Mouse (Mus musculus) hindbrain, embryonic 12.5 days (tissue): ENCODE results near the gene Fam217b. TPM values are rescaled to one million over a fixed set of nuclear protein-coding genes. Genes with fewer than 3 reads are reported as not detected.
A peak's percentile ranks its signal among the peaks of the same experiment; 100 is the strongest.

Experiments used
- ATAC-seq: fragments of 200-750 bp; cut with Nextera tagmentation; 2 replicates; pipeline ENCODE4 v1.8.0; 2017; ENCODE audit warnings: moderate TSS enrichment; ENCODE audit not compliant: low FRiP score
- H3K27ac ChIP-seq: fragments of 300-500 bp; sonication (generic); 2 replicates; pipeline ENCODE4 v1.5.1; 2016; ENCODE audit warnings: mild to moderate bottlenecking
- H3K27me3 ChIP-seq: fragments of 300-500 bp; sonication (generic); 2 replicates; pipeline ENCODE4 v1.6.1; 2016; ENCODE audit warnings: mild to moderate bottlenecking
- H3K36me3 ChIP-seq: fragments of 300-500 bp; sonication (generic); 2 replicates; pipeline ENCODE4 v1.6.1; 2016; ENCODE audit warnings: mild to moderate bottlenecking
- H3K4me1 ChIP-seq: fragments of 300-500 bp; sonication (generic); 2 replicates; pipeline ENCODE4 v1.6.1; 2016
- H3K4me2 ChIP-seq: fragments of 300-500 bp; sonication (generic); replicated peaks from 2 replicates; pipeline ENCODE4 v1.6.1; 2016; ENCODE audit warnings: mild to moderate bottlenecking
- H3K4me3 ChIP-seq: fragments of 300-500 bp; sonication (generic); 2 replicates; pipeline ENCODE4 v1.5.1; 2016; ENCODE audit warnings: mild to moderate bottlenecking
- H3K9ac ChIP-seq: fragments of 300-500 bp; sonication (generic); 2 replicates; pipeline ENCODE4 v1.6.1; 2016; ENCODE audit warnings: mild to moderate bottlenecking, moderate library complexity
- H3K9me3 ChIP-seq: fragments of 300-500 bp; sonication (generic); replicated peaks from 2 replicates; pipeline ENCODE4 v1.6.1; 2016; ENCODE audit warnings: mild to moderate bottlenecking
- WGBS: fragments of 180-500 bp; shearing (Covaris S2); methylation state at CpG from one replicate; pipeline ENCODE4 v1.1.7; 2016; 5-methylcytosine and 5-hydroxymethylcytosine counted together
- polyA plus RNA-seq: library from polyadenylated mRNA; unstranded; fragments of >200 nt; fragmentation: Nextera tagmentation; extraction: Ambion mirVana; gene quantifications from 2 replicates; pipeline ENCODE4 v1.2.1, GENCODE M21; 2016

Gene Fam217b
- polyA plus RNA-seq, 1 experiment from 2014 or later: 4.1 TPM

- no peak overlapping the region for H3K4me3 ChIP-seq
Observed at GRCm38 (mm10) chr2:178421603-178422002, 7.3 kb downstream of the Fam217b start.

DNA sequence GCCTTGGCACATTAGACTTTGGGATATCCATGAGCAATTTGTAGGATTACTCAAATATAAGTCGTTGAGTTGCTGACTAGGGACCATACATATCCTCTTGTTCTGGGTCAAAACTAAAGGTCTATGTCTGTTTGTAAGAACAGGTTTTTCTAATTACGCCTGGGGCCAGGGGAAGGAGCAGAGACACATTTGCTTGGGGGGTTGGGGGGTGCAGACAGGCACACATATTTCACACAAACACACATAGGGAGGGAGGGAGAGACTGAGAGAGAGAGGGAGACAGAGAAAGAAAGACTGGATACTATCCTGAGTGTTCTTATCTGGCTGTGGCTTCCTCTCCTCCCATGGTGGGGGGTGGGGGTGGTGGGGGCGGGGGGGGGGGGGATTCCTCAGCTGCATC, 7.9 kb downstream of the Fam217b start:
- 38% methylated on average over 3 of the region's 3 CpGs for WGBS
- 0 out of 2 replicates have a peak, but pooled peaks have one; percentile 21 for ATAC-seq
- no peak overlapping the region for H3K4me2 ChIP-seq
- H3K36me3 ChIP-seq: no peaks in the 10 kb centered on the region
- peak overlapping the region; percentile 74 for H3K27ac ChIP-seq
- H3K4me3 ChIP-seq: no peak overlapping the region
- H3K9me3 ChIP-seq: no peaks in the 10 kb centered on the region
- H3K4me1 ChIP-seq: peaks cover 16% of the 10 kb centered on the region
- H3K27me3 ChIP-seq: no peaks in the 10 kb centered on the region
- 0 out of 2 replicates have a peak overlapping the region, but pooled peaks have one; percentile 3 for H3K9ac ChIP-seq

More at GRCm38 (mm10) chr2:178421603-178422002, 7.3 kb downstream of the Fam217b start:
- H3K27me3 ChIP-seq: no peaks in the 10 kb centered on the region
- 39% methylated on average over 6 of the region's 6 CpGs for WGBS
- no peaks in the 10 kb centered on the region for H3K9me3 ChIP-seq
- H3K4me2 ChIP-seq: no peak overlapping the region
- H3K9ac ChIP-seq: no peak overlapping the region
- H3K36me3 ChIP-seq: no peaks in the 10 kb centered on the region
- 0 out of 2 replicates have a peak overlapping the region, but pooled peaks have one; percentile 23 for H3K27ac ChIP-seq
- peaks cover 16% of the 10 kb centered on the region for H3K4me1 ChIP-seq
- no peak for ATAC-seq

DNA sequence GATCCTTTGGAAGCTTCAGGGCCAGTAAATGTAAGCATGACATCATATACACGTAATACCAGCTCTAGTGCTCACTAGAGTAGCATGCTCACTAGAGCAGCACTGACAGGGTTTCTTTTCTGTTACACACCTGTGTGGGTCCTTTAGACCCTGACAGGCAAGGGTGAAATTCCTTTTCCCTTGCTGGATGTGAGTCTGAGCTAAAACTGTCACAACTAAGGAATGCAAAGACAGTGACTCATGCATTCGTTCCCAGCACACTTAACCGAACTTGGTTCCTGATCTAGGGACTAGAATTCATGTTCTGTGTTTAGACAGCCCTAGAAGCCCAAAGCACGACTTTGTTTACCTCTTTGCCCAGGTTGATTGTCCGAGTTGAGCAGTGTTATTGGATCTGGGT, 8.9 kb downstream of the Fam217b start:
- Histone ChIP-seq H3K9me3 (no peaks in the 10 kb centered on the region), H3K9ac (no peak overlapping the region), H3K27ac (no peak overlapping the region), H3K36me3 (no peaks in the 10 kb centered on the region), H3K4me3 (no peak overlapping the region), H3K4me1 (peaks cover 16% of the 10 kb centered on the region), H3K27me3 (no peaks in the 10 kb centered on the region), H3K4me2 (no peak overlapping the region)
- no peak for ATAC-seq
- WGBS: 80% methylated on average over 5 of the region's 5 CpGs

DNA sequence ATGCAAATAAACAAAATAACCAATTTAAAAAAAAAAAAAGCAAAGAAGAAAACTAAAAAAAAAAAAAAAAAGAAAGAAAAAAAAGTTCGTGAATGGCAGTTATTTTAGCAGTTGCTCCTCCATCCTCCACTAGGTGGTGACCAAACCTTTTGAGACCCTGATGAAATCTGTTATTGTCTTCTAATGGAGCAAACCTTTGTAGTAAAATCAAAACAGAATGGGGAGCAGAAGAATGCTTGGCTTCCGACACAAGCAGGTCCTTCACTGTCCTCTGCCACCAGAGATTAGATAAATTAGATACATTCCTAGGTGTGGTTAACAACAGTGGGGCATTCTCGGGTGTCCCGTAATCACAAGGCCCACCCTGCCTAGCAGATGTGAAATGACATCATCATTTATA, 11.9 kb downstream of the Fam217b start:
- Histone ChIP-seq H3K4me1 (peaks cover 16% of the 10 kb centered on the region), H3K27me3 (no peaks in the 10 kb centered on the region), H3K9me3 (no peaks in the 10 kb centered on the region), H3K36me3 (no peaks in the 10 kb centered on the region), H3K27ac (no peak overlapping the region), H3K4me2 (no peak overlapping the region), H3K4me3 (no peak overlapping the region), H3K9ac (no peak overlapping the region)
- ATAC-seq: no peak
- WGBS: 46% methylated on average over 4 of the region's 4 CpGs

GRCm38 (mm10) chr2:178427181-178427580, 12.9 kb downstream of the Fam217b start:
- Histone ChIP-seq H3K4me1 (peaks cover 13% of the 10 kb centered on the region; the same call in 1 of the 2 replicates), H3K36me3 (no peaks in the 10 kb centered on the region), H3K9me3 (no peaks in the 10 kb centered on the region), H3K4me3 (no peak overlapping the region), H3K9ac (no peak overlapping the region), H3K27me3 (no peaks in the 10 kb centered on the region), H3K27ac (no peak overlapping the region), H3K4me2 (no peak overlapping the region)
- 86% methylated on average over 5 of the region's 5 CpGs for WGBS
- ATAC-seq: no peak

DNA sequence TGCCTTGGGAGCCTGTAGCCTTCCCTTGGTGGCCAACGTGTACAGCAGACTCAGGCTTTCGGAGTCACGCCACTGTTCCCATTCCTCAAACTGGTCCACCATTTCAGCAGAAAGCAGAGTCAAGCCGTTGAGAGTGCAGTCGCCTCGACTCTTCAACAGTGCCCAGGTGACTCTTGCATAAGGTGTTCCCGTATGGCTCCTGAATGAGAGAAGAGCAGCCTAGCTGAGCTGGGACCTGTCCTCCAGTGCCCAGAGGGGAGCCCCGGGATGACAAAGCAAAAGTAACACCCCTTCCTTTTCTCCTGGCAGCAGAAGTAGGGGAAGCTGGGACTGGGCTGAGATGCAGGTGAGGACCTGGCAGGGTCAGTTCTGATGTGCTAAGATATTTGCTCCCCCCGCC, 13.9 kb downstream of the Fam217b start:
- H3K9me3 ChIP-seq: no peaks in the 10 kb centered on the region
- no peak overlapping the region for H3K9ac ChIP-seq
- H3K4me2 ChIP-seq: no peak overlapping the region
- H3K27ac ChIP-seq: no peak overlapping the region
- no peaks in the 10 kb centered on the region for H3K36me3 ChIP-seq
- 0 out of 2 replicates have a peak, but pooled peaks cover 3% of the 10 kb centered on the region for H3K4me1 ChIP-seq
- ATAC-seq: no peak
- H3K4me3 ChIP-seq: no peak overlapping the region
- no peaks in the 10 kb centered on the region for H3K27me3 ChIP-seq
- 77% methylated on average over 9 of the region's 9 CpGs for WGBS

DNA sequence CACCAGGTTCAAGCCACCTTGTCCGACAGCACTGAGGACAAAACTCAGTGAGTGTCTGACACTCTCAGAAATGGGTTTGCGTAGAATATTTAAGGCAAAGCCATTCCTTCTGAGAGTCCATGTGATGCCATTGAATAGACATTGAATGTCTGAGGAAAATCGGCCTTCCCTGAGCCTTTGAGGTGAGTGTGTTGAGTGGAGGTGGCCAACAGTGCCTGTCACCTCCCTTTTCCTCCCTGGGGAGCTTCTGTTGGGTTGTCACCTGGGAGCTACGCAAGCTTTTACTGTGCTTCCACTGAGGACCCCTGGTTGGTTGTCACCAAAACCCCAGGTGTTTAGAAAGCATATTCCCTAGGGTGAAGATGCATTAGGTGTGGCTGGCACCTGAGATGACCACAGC, 14.4 kb downstream of the Fam217b start:
- Histone ChIP-seq H3K9ac (no peak overlapping the region), H3K4me1 (0 out of 2 replicates have a peak, but pooled peaks cover 2% of the 10 kb centered on the region), H3K4me2 (no peak overlapping the region), H3K27me3 (no peaks in the 10 kb centered on the region), H3K4me3 (no peak overlapping the region), H3K36me3 (no peaks in the 10 kb centered on the region), H3K27ac (no peak overlapping the region), H3K9me3 (no peaks in the 10 kb centered on the region)
- WGBS: 86% methylated on average over 4 of the region's 4 CpGs
- ATAC-seq: no peak

DNA sequence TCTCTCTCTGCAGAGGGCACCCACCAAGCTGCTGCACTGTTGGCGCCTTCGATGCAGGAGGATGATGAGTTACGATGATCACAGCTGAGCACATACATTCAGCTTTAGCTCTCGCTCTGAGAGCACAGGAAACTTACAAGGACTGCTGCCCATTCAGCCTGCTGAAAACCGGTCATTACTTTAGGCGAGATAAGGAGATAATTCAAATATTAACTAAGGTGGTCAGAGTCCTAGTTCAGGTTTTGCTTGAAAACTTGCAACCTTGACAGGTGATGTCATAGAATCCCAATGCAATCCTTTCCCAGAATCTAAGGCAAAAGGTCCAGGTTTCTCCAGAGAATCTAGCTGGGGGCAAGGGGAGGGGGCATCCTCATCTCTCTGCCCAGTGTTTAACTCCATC, 15.1 kb downstream of the Fam217b start:
- H3K4me3 ChIP-seq: no peak overlapping the region
- H3K4me1 ChIP-seq: 0 out of 2 replicates have a peak, but pooled peaks cover 2% of the 10 kb centered on the region
- no peaks in the 10 kb centered on the region for H3K36me3 ChIP-seq
- 88% methylated on average over 6 of the region's 6 CpGs for WGBS
- H3K9ac ChIP-seq: no peak overlapping the region
- no peak overlapping the region for H3K27ac ChIP-seq
- H3K4me2 ChIP-seq: no peak overlapping the region
- ATAC-seq: no peak
- H3K9me3 ChIP-seq: no peaks in the 10 kb centered on the region
- H3K27me3 ChIP-seq: no peaks in the 10 kb centered on the region

- Histone ChIP-seq H3K9ac (no peak within 1 kb of the TSS), H3K27ac (no peak within 1 kb of the TSS), H3K4me1 (0 out of 2 replicates have a peak, but pooled peaks cover 2% of the 10 kb centered on the region), H3K4me2 (no peak within 1 kb of the TSS), H3K36me3 (no peaks in the 10 kb centered on the region), H3K9me3 (no peaks in the 10 kb centered on the region), H3K4me3 (no peak within 1 kb of the TSS), H3K27me3 (no peaks in the 10 kb centered on the region)
- 96% methylated on average over 4 of the region's 4 CpGs for WGBS
- no peak for ATAC-seq
Observed at GRCm38 (mm10) chr2:178430231-178430630, 15.9 kb downstream of the Fam217b start, which contains the start of gene Cdh26. TSS of gene Cdh26 (plus strand) at chr2:178430531.

GRCm38 (mm10) chr2:178433495-178433894, 19.2 kb downstream of the Fam217b start:
- H3K9ac ChIP-seq: no peak overlapping the region
- H3K27ac ChIP-seq: no peak overlapping the region
- ATAC-seq: no peak
- H3K4me1 ChIP-seq: 0 out of 2 replicates have a peak, but pooled peaks cover 2% of the 10 kb centered on the region
- H3K4me3 ChIP-seq: no peak overlapping the region
- no peak overlapping the region for H3K4me2 ChIP-seq
- no peaks in the 10 kb centered on the region for H3K36me3 ChIP-seq
- WGBS: 75% methylated on average over 2 of the region's 2 CpGs
- H3K27me3 ChIP-seq: no peaks in the 10 kb centered on the region
- H3K9me3 ChIP-seq: no peaks in the 10 kb centered on the region

DNA sequence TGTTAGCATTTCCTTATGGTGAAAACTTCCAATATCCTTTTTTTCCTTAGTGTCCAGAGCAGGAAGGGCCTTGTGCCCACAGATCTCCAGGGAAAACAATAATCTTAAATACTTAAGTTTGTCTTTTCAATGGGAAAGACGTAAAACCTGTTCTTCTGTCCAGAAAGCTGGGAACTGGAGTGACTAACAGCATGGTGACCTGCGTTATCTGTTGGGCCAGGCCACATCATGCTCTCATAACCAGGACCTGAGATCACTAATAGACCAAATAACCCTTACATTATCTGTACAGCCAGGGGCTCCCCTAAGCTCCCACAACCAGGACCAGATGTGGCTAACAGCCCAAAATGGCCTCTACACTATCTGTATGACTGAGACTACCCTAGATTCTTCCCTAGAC, 19.6 kb downstream of the Fam217b start:
- no peak for ATAC-seq
- H3K27me3 ChIP-seq: no peaks in the 10 kb centered on the region
- no peak overlapping the region for H3K4me3 ChIP-seq
- H3K9me3 ChIP-seq: no peaks in the 10 kb centered on the region
- WGBS: 87% methylated on average over 2 of the region's 2 CpGs
- H3K4me1 ChIP-seq: 0 out of 2 replicates have a peak, but pooled peaks cover 2% of the 10 kb centered on the region
- H3K9ac ChIP-seq: no peak overlapping the region
- no peak overlapping the region for H3K4me2 ChIP-seq
- no peak overlapping the region for H3K27ac ChIP-seq
- H3K36me3 ChIP-seq: no peaks in the 10 kb centered on the region

- no peak overlapping the region for H3K9ac ChIP-seq
Observed at GRCm38 (mm10) chr2:178437311-178437710, 23.0 kb downstream of the Fam217b start.

GRCm38 (mm10) chr2:178449386-178449785, 35.1 kb downstream of the Fam217b start:
- H3K9ac ChIP-seq: no peak overlapping the region
- 84% methylated on average over 4 of the region's 4 CpGs for WGBS
- H3K36me3 ChIP-seq: no peaks in the 10 kb centered on the region
- H3K4me2 ChIP-seq: no peak overlapping the region
- no peaks in the 10 kb centered on the region for H3K4me1 ChIP-seq
- H3K4me3 ChIP-seq: no peak overlapping the region
- H3K9me3 ChIP-seq: no peaks in the 10 kb centered on the region
- H3K27me3 ChIP-seq: no peaks in the 10 kb centered on the region
- no peak for ATAC-seq
- no peak overlapping the region for H3K27ac ChIP-seq

More at GRCm38 (mm10) chr2:178437311-178437710, 23.0 kb downstream of the Fam217b start:
- Histone ChIP-seq H3K4me2 (no peak overlapping the region), H3K36me3 (no peaks in the 10 kb centered on the region), H3K27ac (no peak overlapping the region), H3K27me3 (no peaks in the 10 kb centered on the region), H3K4me3 (no peak overlapping the region), H3K4me1 (no peaks in the 10 kb centered on the region), H3K9me3 (no peaks in the 10 kb centered on the region)
- WGBS: 55% methylated on average over 9 of the region's 9 CpGs
- ATAC-seq: no peak
